In genomic region chr11:97658751-97659266, GRCm38 (mm10) we compare ENCODE assay signal across 8 mouse cellular contexts. TPM values are rescaled to one million over a fixed set of nuclear protein-coding genes. Genes with fewer than 3 reads are reported as not detected.
DNase-seq lines count a peak whose midpoint lies in the region; ATAC-seq and TF ChIP-seq lines count a peak whose summit lies in the region.

No protein-coding gene starts in this region.

- no peaks in the 10 kb centered on the region for H3K36me3 ChIP-seq in heart, embryonic 10.5 days
- no peaks in the 10 kb centered on the region; the same call in 1 of the 2 replicates for H3K36me3 ChIP-seq in spleen, adult 2 months (ENCODE audit: control insufficient read depth, insufficient read depth, low read length)
- no peaks in the 10 kb centered on the region for H3K36me3 ChIP-seq in liver, embryonic 11.5 days (ENCODE audit: control insufficient read depth, insufficient read depth, low read length)

- H3K27ac ChIP-seq in heart, embryonic 10.5 days, result peak overlapping the region; percentile 97
- peak overlapping the region; percentile 98 for H3K27ac ChIP-seq in spleen, adult 2 months (ENCODE audit: insufficient read depth, low read length)
- no peak overlapping the region for H3K27ac ChIP-seq in liver, embryonic 11.5 days (ENCODE audit: low read depth, low read length)

- TF ChIP-seq CTCF in spleen, adult 2 months (IDR thresholded peaks at IDR 0.05; ENCODE audit: extremely low read depth, insufficient read depth, insufficient read length, insufficient replicate concordance), result no peak

- peak overlapping the region; percentile 76 for H3K4me2 ChIP-seq in liver, embryonic 11.5 days

- WGBS in heart, embryonic 10.5 days, result 24% methylated on average over 11 of the region's 11 CpGs
- 72% methylated on average over 11 of the region's 11 CpGs for WGBS in spleen, adult 2 months
- WGBS in liver, embryonic 11.5 days, result 23% methylated on average over 11 of the region's 11 CpGs

- TF ChIP-seq POLR2A in spleen, adult 2 months (IDR thresholded peaks at IDR 0.05; ENCODE audit: low read depth, low read length), result no peak

- peaks cover 58% of the 10 kb centered on the region for H3K4me1 ChIP-seq in heart, embryonic 10.5 days
- H3K4me1 ChIP-seq in spleen, adult 2 months (ENCODE audit: control insufficient read depth, insufficient read depth, insufficient read length), result peaks cover 6% of the 10 kb centered on the region; the same call in 1 of the 2 replicates
- H3K4me1 ChIP-seq in liver, embryonic 11.5 days (replicated peaks; ENCODE audit: control insufficient read depth, insufficient read depth, low read length), result peaks cover 23% of the 10 kb centered on the region

- 0 out of 2 replicates have a peak, but pooled peaks cover 11% of the 10 kb centered on the region for H3K27me3 ChIP-seq in heart, embryonic 10.5 days (ENCODE audit: insufficient read depth, poor library complexity, severe bottlenecking)
- H3K27me3 ChIP-seq in spleen, adult 2 months (ENCODE audit: control insufficient read depth, insufficient read depth, low read length), result no peaks in the 10 kb centered on the region
- peaks cover 39% of the 10 kb centered on the region for H3K27me3 ChIP-seq in liver, embryonic 11.5 days (replicated peaks; ENCODE audit: control insufficient read depth, insufficient read depth, low read length)

- no peak for ATAC-seq in liver, embryonic 11.5 days (replicated peaks; ENCODE audit: low FRiP score)
- ATAC-seq in CD4-positive, CD25-positive, alpha-beta regulatory T cell, adult 4 months, result no peak

- no peak overlapping the region for H3K9ac ChIP-seq in liver, embryonic 11.5 days (ENCODE audit: low read depth, low read length)

- H3K4me3 ChIP-seq in heart, embryonic 10.5 days, result peak overlapping the region; percentile 91
- H3K4me3 ChIP-seq in spleen, adult 2 months (ENCODE audit: extremely low read depth, insufficient read depth, insufficient read length), result no peak overlapping the region
- no peak overlapping the region for H3K4me3 ChIP-seq in liver, embryonic 11.5 days (ENCODE audit: low read depth, low read length)

- H3K9me3 ChIP-seq in heart, embryonic 10.5 days, result no peaks in the 10 kb centered on the region
- no peaks in the 10 kb centered on the region for H3K9me3 ChIP-seq in liver, embryonic 11.5 days (ENCODE audit: control insufficient read depth, low read length)

- DNase-seq in heart, embryonic 10.5 days (ENCODE audit: low spot score), result no peak
- no peak for DNase-seq in heart, adult 9 months (ENCODE audit: low spot score in 2 of 2)
- no peak for DNase-seq in spleen, adult 2 months (ENCODE audit: low read depth in 1 of 2, low spot score in 2 of 2)
- DNase-seq in spleen, postnatal 14 days (ENCODE audit: low spot score in 2 of 2), result no peak
- no peak for DNase-seq in liver, embryonic 11.5 days (ENCODE audit: low spot score)
- no peak for DNase-seq in right cerebral cortex, postnatal 36 days (ENCODE audit: low spot score in 2 of 2)
- no peak for DNase-seq in retina, embryonic 14.5 days (ENCODE audit: low spot score)

RNA-seq across cellular contexts. Expression of gene Mllt6, which starts 4.4 kb away (rescaled TPM):
- 1.7 and 2.2 TPM in 2 replicates for polyA plus RNA-seq in heart, embryonic 10.5 days (2016; fragmentation: Nextera tagmentation; extraction: Ambion mirVana)
- polyA plus RNA-seq in spleen, adult 2 months (2012; rRNA removed), result 65.8 and 93.7 TPM in 2 replicates
- polyA plus RNA-seq in liver, embryonic 11.5 days (2014; fragmentation: Nextera tagmentation; extraction: Ambion mirVana), result 0.97 and 1.0 TPM in 2 replicates
- 10 to 100 TPM in 1 of 2 experiments, 1 to 10 TPM in 1; 8.0 to 14.1 TPM for polyA plus RNA-seq in CD4-positive, CD25-positive, alpha-beta regulatory T cell, adult 4 months (2017; shearing (Covaris generic))

RNA-seq across cellular contexts. Expression of gene Cisd3, which starts 26.8 kb away (rescaled TPM):
- 49.8 and 52.8 TPM in 2 replicates for polyA plus RNA-seq in heart, embryonic 10.5 days (2016; fragmentation: Nextera tagmentation; extraction: Ambion mirVana)
- polyA plus RNA-seq in spleen, adult 2 months (2012; rRNA removed), result 17.3 and 18.5 TPM in 2 replicates
- 18.0 and 21.9 TPM in 2 replicates for polyA plus RNA-seq in liver, embryonic 11.5 days (2014; fragmentation: Nextera tagmentation; extraction: Ambion mirVana)
- polyA plus RNA-seq in CD4-positive, CD25-positive, alpha-beta regulatory T cell, adult 4 months (2017; shearing (Covaris generic)), result 10 to 100 TPM; 63.5 to 80.3 TPM

RNA-seq across cellular contexts. Expression of gene Epop, which starts 29.3 kb away (rescaled TPM):
- 1.9 and 8.5 TPM in 2 replicates for polyA plus RNA-seq in heart, embryonic 10.5 days (2016; fragmentation: Nextera tagmentation; extraction: Ambion mirVana)
- 3.9 and 7.8 TPM in 2 replicates for polyA plus RNA-seq in spleen, adult 2 months (2012; rRNA removed)
- polyA plus RNA-seq in liver, embryonic 11.5 days (2014; fragmentation: Nextera tagmentation; extraction: Ambion mirVana), result 4.1 and 4.8 TPM in 2 replicates
- under 1 TPM; 0.43 to 0.78 TPM for polyA plus RNA-seq in CD4-positive, CD25-positive, alpha-beta regulatory T cell, adult 4 months (2017; shearing (Covaris generic))

RNA-seq across cellular contexts. Expression of gene Pcgf2, which starts 41.5 kb away (rescaled TPM):
- 9.7 and 13.5 TPM in 2 replicates for polyA plus RNA-seq in heart, embryonic 10.5 days (2016; fragmentation: Nextera tagmentation; extraction: Ambion mirVana)
- 10.0 and 14.4 TPM in 2 replicates for polyA plus RNA-seq in spleen, adult 2 months (2012; rRNA removed)
- 10.3 and 13.2 TPM in 2 replicates for polyA plus RNA-seq in liver, embryonic 11.5 days (2014; fragmentation: Nextera tagmentation; extraction: Ambion mirVana)
- polyA plus RNA-seq in CD4-positive, CD25-positive, alpha-beta regulatory T cell, adult 4 months (2017; shearing (Covaris generic)), result 1 to 10 TPM; 2.9 to 4.6 TPM

RNA-seq across cellular contexts. Expression of gene Psmb3, which starts 44.4 kb away (rescaled TPM):
- polyA plus RNA-seq in heart, embryonic 10.5 days (2016; fragmentation: Nextera tagmentation; extraction: Ambion mirVana), result 517 and 557 TPM in 2 replicates
- 151 and 203 TPM in 2 replicates for polyA plus RNA-seq in spleen, adult 2 months (2012; rRNA removed)
- 558 and 561 TPM in 2 replicates for polyA plus RNA-seq in liver, embryonic 11.5 days (2014; fragmentation: Nextera tagmentation; extraction: Ambion mirVana)
- polyA plus RNA-seq in CD4-positive, CD25-positive, alpha-beta regulatory T cell, adult 4 months (2017; shearing (Covaris generic)), result 100 to 1,000 TPM; 453 to 558 TPM
